Mouse (Mus musculus) telencephalon, adult 2 months (tissue): ENCODE results near the gene D8Ertd738e.

Experiments used
- DNase-seq: peaks from one replicate; pipeline ENCODE4 v3.0.0-alpha.2; 2011; ENCODE audit warnings: low read depth, low spot score

Gene D8Ertd738e

GRCm38 (mm10) chr8:84202938-84203917 is 46.3 kb downstream of the D8Ertd738e start:
- no peak for DNase-seq

DNA sequence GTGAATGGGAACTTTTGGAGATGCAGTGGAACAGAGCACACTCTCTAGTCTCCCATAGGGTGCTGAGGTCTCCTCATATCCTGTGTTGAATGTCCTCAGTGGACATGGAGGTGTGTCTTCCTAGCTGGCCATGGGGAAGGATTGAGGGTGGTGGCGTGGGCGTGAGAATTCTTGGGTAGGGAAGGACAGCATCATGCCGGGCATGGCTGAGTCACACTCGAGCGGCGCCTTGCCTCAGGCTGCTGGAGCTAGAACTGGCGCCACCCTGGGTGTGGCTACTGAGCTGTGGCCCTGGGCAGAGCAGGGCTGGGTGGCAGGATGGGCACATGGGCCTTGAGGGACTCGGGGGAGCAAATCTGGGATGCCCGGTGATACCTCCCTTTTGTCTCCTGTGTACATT is 47.1 kb downstream of the D8Ertd738e start:
- no peak for DNase-seq

DNA sequence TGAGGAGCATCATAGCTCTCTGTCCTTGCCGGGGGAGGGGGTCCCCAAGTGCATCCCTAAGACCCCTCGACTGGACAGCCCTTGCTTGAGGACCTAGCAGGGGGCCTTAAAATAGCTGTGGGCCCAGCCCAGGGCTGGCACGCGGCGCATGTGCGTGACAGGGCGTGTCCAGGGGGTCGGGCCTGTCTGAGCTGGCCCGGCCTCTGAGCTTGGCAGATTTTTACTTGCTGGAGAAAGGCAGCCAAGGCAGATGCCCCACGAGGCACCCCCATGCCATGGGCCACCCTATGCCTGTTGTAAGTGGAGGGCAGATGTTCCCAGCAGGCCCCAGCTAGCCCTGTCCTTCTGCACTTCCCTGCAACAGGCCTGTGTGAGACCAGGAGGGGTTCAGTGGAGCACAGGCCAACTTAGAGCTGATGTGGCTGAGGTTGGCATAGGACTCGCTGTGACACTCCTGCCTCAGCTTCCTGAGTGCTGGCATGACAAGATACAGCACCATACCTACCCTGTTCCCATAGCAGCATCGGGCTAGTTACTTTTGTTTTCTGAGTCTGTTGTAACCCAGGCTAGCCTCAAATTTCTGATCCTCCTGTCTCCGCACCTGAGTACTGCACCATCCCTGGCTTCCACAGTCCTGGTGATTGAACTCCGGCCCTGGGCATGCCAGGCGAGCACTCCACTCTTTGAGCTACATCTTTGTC is 47.8 kb downstream of the D8Ertd738e start:
- DNase-seq: no peak

DNA sequence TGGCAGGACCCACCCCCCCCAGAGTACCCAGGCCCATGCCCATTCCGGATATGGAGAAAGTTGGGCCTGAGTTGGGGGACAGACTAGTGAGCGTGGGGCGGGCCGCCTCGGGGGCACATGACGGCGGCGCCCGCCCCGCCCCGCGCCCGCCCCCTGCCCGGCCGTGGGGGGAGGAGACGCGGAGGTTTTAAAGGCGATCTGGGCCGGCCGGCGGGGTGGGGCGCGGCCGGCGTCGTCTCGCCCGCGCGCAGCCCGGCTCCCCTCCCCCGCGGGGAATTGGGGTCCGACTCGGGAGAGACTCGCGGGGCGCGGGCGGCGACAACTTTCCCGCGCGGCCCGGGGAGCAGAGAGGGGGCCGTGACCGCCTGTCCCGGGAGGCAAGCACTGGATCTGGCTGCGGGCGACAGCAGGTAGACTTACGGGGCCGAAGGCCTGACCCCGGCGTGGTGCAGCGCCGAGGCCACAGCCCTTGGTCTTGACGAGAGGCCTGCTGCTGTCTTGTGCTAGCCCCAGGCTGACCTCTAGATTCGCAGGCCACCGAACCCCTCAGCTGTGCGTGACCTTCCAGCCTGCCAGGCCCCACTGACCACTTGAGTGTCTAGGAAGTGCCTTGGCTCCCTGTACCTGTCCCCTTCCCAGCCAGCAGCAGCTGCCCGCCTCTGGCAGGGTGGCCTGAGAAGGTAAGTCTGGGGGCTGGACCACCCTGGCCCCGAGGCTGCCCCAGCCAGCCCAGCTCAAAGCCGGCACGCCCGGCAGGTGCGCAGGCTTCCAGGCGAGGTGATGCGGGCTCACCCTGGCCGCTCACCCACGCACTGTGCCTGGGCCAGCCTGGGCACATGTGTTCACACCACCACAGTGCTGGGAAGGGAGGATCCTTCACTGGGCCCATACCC is 48.6 kb downstream of the D8Ertd738e start:
- no peak for DNase-seq

- DNase-seq: no peak
These were observed 49.4 kb downstream of the D8Ertd738e start for GRCm38 (mm10) chr8:84200126-84200555.

GRCm38 (mm10) chr8:84199348-84200125 is 50.0 kb downstream of the D8Ertd738e start:
- DNase-seq: no peak

DNA sequence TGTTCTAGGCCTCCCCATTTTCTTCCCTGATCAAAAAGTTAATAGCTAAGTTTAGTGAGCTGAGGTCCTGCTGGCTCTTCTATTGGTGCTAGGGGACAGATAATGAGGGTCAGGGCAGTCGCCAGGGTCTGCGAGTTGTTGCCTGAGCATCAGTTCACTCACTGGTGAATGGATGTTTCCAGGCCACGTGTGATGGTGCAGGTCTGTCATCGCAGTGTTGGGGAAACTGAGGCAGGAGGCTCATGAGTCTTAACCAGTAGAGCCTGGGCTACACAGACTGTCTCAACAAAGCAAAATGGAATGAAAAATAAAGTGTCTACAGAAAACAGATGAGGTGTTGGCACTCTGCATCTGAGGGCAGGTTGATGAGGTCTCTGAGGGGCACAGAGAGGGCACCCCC is 50.6 kb downstream of the D8Ertd738e start:
- DNase-seq: no peak

- DNase-seq: no peak
These were observed 51.4 kb downstream of the D8Ertd738e start for GRCm38 (mm10) chr8:84197922-84198774.

DNA sequence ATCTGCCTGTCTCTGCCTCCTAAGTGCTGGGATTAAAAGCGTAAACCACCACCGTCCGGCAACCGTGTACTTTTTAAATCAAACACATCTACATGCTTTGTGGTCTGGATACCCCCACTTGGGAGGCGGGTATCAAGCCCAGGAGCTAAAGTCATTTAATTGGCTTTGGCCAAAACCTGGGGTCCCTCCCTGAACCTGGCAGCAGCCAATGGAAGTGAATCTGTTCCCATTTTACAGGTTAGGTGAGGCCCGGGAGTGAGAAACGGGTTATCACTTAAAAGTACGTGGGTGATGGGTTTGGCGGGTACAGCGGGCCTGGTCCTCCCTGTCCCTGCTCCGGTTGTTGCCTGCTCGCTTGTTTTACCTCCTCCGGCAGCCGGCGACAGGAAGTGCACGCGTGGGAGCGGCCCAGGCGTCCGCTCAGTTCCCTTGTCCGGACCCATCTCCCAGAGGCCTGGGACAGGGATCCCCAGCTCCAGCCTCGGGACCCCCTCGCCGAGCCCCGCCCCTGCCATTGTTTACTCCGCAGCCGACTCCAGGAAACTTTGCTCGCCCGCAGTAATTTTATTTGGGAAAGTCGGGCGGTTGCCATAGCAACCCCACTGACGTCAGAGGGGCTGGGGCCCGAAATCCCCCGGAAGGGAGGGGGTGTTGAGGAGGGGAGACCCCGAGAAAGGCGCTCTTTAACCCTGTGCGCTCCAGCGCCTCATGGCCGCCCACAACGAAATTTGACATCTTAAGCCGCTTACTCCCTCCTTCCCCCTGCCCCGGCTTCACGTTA is 52.2 kb downstream of the D8Ertd738e start:
- no peak for DNase-seq
